Mouse (Mus musculus): ENCODE data around the gene Helz2.

Gene Helz2

DNA sequence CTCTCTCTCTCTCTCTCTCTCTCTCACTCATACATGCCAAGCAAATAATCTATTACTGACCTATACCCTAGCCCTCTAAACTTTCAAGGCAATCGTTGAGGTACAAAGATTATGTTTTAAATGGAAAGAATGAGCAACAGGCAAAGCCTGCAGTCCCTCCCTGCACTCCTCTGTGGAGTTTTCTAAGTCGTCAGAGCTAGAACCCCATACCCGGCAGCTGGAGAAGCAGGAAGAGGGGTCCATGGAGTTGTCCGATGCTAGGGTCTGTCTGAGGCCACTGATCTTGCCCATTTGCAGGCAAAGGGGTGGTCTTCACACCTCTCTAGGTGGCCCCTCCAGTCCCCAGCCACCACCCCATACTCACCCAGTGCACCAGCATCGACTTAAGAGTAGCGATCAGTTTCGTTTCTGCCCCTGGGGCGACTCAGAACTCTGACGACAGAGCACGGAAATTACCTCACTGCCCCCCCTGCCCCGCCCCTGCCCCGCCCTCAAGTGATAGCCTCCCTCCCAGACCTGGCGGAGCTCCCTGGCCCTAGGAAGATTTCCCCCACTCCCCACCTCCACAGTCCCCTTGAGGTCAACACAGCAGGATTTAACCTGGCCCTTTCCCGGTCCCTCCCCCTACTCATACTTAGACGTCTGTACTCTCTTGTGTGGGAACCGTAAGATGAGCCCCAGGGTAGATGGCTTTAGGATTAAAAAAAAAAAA is at the start of gene Helz2:
Gene Helz2 (minus strand): TSS at position 426 of the 712 bp plus-strand sequence.
- DNase-seq, result peak; percentile 78

DNA sequence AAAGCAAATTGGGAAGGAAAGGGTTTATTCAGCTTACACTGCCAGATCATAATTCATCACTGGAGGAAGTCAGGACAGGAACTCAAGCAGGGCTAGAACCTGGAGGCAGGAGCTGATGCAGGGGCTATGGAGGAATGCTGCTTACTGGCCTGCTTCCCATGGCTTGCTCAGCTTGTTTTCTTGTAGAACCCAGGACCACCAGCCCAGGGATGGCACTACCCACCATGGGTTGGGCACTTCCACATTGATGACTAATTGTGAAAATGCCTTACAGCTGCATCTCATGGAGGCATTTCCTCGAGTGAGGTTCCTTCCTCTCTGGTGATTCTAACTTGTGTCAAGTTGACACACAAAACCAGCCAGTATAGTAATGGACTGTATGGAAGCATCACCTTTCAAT is 49.1 kb upstream of the Helz2 start:
- no peak for DNase-seq

DNA sequence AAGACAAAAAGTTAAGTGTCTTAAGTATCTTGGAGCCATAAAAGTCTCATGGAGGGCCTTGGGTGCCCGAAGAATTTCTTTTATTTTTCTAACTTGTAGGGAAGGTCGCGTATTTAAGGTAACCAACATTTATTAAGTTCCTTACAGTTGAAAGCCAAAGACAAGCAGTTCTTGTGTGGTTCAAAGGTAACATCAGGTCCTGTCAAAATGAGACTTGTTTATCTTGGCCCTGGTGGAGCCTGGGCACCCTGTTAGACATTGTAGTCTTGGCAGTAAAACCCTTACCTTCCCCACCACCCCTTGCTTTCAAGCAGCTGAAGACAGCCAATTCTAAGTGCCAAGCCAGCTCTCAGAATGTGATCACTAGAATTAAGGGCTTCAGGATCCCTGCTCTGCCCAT is 46.9 kb upstream of the Helz2 start:
- no peak for DNase-seq

DNA sequence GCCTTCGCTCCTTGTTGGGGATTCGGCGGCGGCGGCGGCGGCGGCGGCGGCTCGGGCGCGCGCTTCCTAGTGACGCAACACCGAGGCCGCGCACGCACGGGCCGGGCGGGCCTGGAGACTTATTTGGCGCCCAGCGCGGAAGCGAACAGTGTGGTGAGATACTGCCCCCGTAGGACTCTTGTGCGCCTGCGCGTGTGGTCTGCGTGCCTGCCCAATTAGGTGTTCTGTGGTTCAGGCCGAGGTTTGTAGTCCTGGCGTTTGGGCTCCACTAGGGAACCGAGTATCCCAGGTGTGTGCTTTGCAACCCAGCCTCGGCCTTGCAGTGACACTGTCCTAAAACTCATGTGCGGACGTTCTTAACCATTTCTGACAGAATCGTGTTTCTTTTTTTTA is 46.1 kb upstream of the Helz2 start, which contains the start of gene Gmeb2:
Gene Gmeb2 (minus strand): TSS at position 78 of the 393 bp plus-strand sequence.
- peak; percentile 96 for DNase-seq

DNA sequence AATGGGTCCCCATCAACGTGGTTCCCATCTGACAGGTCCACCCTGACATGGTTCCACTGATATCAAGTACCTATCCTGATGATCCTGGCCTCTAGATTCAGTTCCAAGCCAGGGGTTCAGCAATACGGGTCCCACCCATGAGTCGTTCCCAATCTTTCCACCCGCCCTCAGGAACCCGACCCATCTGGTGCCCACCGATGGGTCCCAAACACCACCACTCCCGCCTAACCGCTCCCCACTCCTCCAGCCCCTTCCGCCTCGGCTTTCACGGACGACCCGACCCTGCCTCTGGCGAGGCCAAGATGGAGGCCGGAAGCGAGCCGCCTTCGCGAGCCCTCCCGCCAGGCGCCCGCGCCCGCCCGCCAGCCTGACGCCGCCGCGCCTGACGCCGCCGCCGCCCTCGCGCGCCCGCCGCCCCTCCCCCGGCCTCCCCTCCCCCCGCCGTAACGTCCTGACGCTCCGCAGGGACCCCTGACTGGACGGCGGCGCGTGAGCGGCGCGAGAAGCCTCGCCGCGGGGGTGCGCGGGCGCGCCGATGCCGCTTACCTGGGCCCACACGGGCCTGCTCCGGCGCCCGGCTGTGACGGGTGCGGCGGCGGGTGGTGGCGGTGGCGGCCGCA is 45.6 kb upstream of the Helz2 start:
- DNase-seq, result peak; percentile 90

DNA sequence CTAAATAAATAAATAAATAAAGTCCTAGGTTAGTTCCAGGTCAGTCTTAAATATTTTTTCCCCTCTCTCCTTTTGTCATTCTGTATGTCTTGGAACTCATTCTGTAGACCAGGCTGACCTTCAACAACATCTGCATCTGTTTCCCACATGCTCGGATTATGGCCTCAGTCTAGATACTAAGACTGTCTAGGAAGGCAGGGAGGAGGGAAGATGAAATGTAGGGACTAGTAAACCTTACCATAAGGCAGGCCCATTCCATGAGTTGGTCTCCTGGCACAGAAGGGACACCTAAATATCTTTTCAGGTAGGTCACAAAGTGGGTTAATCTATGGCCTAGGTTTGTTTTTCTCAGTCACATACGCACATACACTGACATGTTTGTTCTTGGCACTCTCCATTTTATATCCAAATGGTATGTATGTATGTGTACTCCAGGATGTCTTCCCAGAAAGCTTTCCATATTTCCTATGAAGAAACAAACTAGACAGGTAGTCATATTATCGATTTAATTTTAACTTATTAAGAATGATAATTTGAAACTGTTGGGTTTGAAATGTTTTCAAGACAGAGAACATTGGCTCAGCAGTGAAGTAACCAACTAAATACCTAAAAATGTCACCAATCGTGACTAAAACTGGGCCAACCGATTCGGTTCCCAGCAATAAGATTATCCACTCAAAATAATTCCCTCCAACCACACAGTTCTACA is 45.0 kb upstream of the Helz2 start:
- no peak for DNase-seq

DNA sequence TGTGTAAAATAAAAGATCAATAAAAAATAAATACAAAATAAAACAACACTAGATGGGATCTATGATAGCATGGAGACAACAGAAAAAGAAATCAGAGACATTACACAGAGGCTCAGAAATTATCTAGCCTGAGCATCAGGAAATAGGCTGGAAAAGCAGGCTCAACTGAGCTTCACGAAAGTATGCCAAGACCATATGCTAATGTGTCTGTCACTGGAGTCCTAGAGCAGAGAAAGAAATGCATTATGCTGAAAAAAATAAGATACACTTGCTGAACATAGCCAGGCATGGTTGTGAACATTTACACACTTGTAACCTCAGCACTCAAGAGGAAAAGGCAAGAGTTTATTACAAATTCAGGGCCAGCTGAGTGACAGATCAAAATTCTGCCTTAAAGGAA is 38.1 kb upstream of the Helz2 start:
- no peak for DNase-seq

DNA sequence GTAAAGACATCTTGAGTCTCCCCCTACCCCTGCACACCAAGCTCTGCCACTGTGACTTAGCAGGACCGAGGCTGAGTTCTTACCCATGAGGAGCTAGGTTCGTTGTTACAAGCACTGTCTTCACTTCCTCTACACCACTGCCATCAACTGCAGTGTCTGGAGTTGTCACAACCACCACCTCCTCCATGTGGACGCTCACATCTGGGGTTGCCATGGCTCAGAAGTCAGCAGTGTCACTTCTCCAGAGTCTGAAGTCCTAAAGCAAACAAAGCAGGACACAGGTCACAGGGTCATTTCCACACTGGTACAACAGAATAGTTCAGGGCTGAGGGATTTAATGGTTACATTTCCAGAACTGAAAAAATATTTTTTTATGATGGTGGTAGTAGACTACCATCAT is 36.0 kb upstream of the Helz2 start:
- DNase-seq, result no peak

DNA sequence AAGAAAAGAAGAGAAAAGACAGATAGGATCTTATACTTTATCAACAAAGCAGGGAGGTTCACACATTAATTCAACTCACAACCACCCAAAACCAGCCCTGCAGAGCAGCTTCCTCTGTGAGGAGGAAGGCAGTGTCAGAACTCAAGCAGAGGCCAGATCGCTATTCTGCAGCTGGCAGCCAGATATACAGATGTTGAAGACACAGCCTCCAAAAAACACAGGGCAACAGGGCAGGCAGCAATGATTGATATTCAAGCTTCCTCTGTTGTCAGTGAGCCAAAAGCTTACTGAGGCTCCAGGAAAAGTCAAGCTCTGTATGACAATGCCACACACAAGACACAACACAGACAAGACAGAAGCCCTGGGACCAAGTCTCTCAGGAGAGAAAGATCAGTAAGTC is 34.9 kb upstream of the Helz2 start:
- DNase-seq, result no peak

DNA sequence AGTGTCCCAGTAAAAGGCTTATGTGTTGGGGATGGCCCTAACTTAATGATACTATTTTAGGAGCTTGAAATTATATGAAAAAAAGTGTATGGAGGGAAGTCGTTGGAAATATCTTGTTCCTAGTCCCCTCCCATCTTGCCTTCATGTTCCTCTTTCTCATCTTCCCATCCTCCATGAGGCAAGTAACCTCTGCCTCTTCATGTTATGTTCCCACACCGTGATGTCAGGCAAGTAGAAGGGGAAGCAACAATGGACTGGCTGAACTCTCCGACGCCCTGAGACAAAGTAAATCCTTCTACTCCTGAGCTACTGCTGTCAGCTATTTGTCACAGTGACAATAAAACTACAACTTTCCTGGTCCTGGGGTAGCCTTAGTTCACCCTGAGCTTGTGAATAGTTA is 32.8 kb upstream of the Helz2 start:
- DNase-seq, result no peak

DNA sequence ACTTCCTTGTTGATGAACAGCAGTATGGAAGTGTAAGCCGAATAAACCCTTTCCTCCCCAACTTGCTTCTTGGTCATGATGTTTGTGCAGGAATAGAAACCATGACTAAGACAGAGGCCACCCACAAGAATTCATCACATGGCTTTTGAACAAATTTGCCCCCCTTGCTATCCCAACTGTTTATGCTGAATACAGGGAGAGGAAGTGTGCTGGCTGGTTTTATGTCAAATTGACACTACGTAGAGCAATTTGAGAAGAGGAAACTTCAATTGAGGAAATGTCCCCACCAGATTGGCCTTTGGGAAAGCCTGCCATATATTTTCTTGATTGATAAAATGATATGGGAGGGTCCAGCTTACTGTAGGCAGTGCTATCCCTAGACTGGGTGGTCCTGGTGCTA is 32.0 kb upstream of the Helz2 start:
- no peak for DNase-seq

DNA sequence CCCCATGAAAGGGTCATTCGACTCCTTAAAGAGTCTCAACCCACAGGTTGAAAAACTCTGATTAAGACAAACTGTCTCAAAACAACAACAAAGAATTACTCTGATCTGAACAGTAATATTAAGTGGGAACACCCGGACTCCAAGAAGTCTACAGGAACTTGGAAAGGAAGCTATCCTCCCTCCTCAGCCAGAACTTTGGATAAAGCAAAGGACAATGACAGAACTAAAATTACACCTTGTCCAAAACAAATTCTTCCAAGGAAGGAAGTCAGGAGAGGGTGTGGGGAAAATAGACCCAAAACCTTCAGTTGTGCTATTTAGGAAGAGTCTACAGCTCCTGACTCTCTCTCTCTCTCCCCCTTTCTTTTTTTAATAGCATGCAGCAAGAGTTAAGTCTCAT is 30.3 kb upstream of the Helz2 start:
- DNase-seq, result no peak

DNA sequence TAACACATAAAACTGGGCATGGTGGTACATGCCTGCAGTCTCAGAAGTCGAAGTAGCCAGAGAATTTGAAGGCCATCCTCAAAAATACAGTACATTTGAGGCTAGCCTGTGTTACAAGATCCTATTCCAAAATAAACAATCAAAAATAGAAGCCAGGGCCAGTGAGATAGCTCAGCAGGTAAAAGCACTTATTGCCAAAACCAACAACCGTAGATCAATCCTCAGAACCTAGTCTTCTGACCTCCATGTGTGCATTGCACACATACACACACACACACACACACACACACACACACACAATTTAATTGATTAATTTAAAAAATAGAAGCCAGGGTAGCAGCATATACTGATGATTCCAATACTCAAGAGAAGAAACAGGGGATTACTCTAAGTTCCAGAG is 25.0 kb upstream of the Helz2 start:
- DNase-seq, result no peak

DNA sequence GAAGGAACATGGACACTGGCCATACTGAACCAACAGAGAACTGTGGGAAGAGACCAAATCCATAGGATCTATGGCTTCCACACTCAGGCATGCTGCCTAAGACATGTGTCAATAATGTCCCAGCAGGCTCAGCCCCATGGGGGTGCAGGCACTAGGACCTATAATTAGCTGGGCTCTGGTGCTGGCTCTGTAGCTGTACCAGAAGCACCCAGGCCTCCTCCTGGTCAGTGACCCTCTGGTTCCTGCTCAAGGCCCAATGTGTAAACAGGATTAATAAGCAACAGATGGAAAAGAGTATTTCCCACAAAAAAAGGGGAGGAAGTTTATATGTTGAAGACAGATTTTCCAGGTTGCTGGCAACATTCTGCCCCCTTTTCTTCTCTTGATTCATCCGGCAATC is 11.4 kb upstream of the Helz2 start:
- DNase-seq, result no peak

DNA sequence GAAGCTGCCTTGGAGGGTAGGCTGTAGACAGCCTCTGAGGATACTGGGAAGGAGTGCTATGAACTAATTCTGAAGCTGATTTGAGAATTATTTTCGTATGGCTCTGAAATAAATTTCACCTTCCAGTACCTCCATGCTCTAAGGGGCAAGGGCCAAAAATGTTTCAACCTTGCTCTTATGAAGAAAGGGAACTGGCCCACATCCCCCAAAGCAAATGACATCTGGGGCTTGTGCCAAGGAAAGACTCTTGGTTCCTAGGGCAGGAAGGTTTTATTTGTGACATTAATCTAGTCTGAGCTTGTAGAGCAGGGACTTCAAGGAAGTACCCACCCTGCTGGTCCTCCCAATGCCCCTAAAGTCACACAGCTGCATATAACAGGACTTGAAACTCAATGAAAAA is 10.0 kb upstream of the Helz2 start:
- DNase-seq, result no peak

DNA sequence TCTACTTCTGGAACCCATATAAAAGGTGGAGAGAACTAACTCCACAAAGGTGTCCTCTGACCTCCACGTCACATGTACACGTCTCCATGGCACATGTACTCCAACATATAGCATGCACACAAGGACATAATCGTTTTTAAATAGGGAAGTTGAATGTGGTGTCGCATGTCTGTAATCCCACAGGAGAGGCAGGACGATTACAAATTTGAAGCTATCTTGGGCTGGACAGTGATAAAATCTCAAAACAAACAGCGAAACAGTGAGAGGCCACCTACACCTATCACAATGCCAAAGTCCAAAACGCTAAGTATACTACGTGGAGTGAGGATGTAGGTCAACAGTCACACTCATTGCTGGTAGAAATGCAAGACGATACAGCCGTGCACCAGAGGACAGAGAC is 7.4 kb upstream of the Helz2 start:
- no peak for DNase-seq

DNA sequence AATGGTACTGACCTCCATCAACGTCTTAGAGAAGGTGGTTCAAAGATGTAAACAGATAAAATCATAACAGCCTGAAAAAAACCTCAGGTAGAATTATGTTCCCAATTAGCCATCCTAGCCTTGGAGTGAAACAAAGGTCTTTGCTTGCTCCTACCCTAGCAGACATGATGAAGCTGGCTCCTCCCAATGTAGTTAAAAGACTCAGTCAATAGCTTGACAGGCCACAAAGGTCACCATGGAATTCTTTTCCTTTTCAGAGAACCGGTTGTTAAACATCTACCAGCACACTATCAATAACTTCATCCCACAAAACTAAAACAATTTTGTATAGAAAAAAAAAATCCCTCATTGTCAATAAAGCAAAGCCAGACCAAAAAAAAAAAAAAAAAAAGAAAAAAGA is 3.2 kb upstream of the Helz2 start:
- no peak for DNase-seq

DNA sequence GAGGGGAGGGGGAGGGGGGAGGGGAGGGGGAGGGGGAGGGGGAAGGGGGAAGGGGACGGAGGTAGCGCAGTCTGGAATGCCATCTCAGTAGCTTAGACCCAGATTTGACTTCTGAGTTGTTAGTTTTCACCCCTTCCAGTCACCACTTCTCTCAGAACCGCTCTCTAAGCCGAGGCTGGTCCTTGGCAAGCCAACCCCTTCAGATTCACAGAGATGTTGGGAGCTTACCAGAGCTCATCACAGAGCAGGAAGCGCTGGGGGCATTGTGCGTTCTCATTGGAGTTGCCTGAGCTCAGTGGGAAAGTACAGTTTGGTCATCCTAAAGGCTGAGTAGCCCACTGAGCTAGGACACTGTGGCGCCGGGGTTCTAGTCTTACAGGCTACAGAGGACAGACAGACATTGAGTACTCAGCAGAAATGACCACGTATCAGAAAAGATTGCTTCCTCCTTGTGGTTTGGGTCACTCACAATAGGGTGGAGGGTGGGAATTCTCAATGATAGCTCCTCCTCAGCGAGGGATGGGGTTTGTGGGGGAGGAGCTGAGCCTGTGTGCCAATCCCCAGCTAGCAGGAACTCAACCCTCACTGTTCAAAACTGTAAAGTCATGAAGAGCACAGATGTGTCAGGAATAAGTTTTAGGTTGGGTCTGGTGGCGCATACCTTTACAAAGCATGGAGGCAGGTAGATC is 2.0 kb upstream of the Helz2 start:
- peak; percentile 42 for DNase-seq

DNA sequence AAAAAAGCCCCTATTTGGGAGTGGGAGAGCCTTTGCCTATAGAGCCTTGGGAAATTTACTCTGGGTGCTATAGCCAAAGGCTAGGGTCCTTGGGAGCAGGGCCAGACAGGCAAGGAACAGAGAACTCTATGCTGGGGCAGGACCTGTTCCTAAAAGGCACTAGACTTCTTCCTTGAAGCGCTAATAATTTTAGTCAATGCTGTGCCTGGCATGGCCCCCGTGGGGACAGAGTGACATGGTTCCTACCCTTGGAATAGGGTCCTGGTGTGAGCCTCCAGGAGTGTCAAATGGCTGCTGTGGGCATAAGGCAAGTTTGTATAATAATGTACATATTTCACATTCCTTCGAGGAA is 463 bp upstream of the Helz2 start:
- no peak for DNase-seq

DNA sequence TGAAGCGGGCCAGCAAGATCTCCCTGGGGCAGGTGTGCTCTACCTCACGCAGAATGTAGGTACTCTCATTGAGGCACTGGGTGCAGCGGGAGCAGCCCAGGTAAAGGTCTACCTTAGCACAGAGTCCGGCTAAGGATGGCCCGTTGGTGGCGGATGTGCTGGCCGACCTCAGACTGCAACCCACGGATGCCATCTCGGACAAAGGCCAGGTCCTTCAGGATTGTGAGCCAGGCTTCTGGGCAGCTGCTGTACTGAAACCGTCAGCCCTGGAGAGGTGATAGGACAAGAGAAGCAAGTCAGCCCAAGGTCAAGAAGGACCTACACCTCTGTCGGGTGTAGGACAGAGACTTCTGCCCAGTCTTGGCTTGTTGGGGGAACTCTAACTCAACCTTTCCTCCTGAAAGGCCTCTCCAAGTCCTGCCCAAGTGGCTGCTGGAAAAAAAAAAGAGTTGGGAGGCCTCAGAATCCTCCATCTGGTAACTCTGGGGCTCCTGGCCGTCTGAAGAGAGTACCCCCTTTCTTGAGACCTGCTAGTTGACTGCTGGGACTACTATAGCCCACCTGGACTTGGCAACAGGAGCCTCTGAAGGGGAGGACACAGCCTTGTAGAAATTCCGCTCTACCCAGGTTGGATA is 904 bp downstream of the Helz2 start:
- no peak for DNase-seq

DNA sequence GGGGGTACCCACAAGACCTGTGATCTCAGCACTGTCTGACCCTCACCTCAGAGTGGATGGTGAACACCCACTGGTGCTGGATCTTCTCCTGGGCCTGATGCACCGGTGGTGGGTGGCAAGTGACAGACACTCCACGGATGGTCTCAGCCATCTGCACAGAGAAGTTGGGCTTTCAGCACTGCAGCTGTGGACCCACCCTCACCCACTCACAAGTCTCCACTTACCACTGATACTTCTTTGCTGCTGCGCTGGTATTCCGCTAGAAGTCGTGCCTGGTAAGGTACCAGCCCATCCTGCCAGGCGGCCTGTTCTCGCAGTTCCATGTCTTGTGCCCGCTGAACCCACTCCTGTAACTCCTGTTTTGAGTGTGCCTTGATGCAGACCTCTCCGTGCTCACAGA is 2.6 kb downstream of the Helz2 start:
- DNase-seq, result no peak

DNA sequence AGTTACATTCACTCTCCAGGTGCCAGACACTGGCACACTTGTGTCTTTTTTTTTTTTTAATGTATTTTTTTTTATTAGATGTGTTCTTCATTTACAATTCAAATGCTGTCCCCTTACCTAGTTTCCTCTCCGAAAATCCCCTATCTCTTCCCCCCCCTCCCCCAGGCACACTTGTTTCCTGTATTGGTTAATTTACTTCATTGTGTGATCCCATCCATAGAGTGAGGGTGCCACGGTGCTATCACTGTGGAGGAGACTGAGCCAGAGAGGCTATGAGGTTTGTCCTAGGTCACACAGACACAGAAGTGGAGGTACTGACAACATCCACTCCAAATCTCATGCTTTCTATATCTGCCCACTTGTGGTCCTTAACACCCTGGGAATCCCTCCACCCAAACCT is 3.0 kb downstream of the Helz2 start:
- no peak for DNase-seq

DNA sequence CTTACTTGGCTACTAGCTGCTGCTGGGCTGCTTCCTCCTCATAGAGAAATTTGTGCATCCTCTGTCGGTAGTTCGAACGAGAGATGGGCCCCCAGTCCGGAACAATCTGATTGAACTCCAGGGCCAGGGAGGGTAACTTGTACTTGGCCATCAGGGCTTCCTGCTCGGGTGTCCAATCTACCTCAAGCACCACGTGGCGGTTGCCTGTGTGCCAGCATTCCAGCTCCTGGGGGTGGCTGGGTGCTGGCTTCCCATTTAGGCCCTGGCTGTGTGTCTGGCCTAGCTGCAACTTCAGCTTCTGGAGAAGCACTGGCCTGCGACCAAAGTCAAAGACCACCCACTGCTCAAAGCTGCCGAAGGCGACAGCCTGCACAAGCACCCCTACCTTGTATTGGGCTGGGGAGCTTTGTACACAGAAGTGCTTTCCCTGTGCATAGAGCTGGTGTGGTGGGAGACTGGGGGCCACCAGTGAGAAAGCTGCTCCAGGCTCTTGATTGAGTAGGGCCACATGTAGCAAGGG is 3.7 kb downstream of the Helz2 start:
- no peak for DNase-seq
